Mouse (Mus musculus): ENCODE measurements around the gene Srrt. TPM values are rescaled to one million over a fixed set of nuclear protein-coding genes. Genes with fewer than 3 reads are reported as not detected.

Srrt gene
- polyA plus RNA-seq, 1 experiment from 2014 or later: 106 TPM

Small RNA genes lying within 50 kb of the gene (microRNA-seq; reads per million reads assigned to microRNA genes)
- gene Mir7036 (not detected), gene Mir8116 (not detected)

Other genes starting within 250 kb of the Srrt start
- gene Serpine1, start 235.4 kb downstream of the Srrt start, polyA plus RNA-seq (2016; fragmentation: Nextera tagmentation; extraction: Ambion mirVana): 0.69 and 0.70 TPM in 2 replicates
- gene Trim56, start 191.5 kb downstream of the Srrt start, polyA plus RNA-seq (2016; fragmentation: Nextera tagmentation; extraction: Ambion mirVana): 7.0 and 7.8 TPM in 2 replicates
- gene Muc3, start 158.4 kb downstream of the Srrt start, polyA plus RNA-seq (2016; fragmentation: Nextera tagmentation; extraction: Ambion mirVana): 0.21 TPM in 1 of 2 replicates, not detected in the other
- 0.09 TPM in 1 of 2 replicates, not detected in the other for gene Muc3a, start 95.3 kb downstream of the Srrt start, polyA plus RNA-seq (2016; fragmentation: Nextera tagmentation; extraction: Ambion mirVana)
- 23.5 and 28.3 TPM in 2 replicates for gene Ache, start 20.2 kb downstream of the Srrt start, polyA plus RNA-seq (2016; fragmentation: Nextera tagmentation; extraction: Ambion mirVana)
- 10.1 and 10.6 TPM in 2 replicates for gene Ufsp1, start 13.0 kb downstream of the Srrt start, polyA plus RNA-seq (2016; fragmentation: Nextera tagmentation; extraction: Ambion mirVana)
- gene Trip6, start 6.7 kb upstream of the Srrt start, polyA plus RNA-seq (2016; fragmentation: Nextera tagmentation; extraction: Ambion mirVana): 46.3 and 47.0 TPM in 2 replicates
- 9.4 and 10.2 TPM in 2 replicates for gene Slc12a9, start 25.9 kb upstream of the Srrt start, polyA plus RNA-seq (2016; fragmentation: Nextera tagmentation; extraction: Ambion mirVana)
- 53.1 and 55.6 TPM in 2 replicates for gene Ephb4, start 42.4 kb upstream of the Srrt start, polyA plus RNA-seq (2016; fragmentation: Nextera tagmentation; extraction: Ambion mirVana)
- 0.04 TPM in 2 replicates for gene Zan, start 169.4 kb upstream of the Srrt start, polyA plus RNA-seq (2016; fragmentation: Nextera tagmentation; extraction: Ambion mirVana)
- 44.0 and 44.1 TPM in 2 replicates for gene Pop7, start 194.8 kb upstream of the Srrt start, polyA plus RNA-seq (2016; fragmentation: Nextera tagmentation; extraction: Ambion mirVana)
- gene Gigyf1, start 210.9 kb upstream of the Srrt start, polyA plus RNA-seq (2016; fragmentation: Nextera tagmentation; extraction: Ambion mirVana): 9.9 and 10.1 TPM in 2 replicates
- gene Epo, start 225.6 kb upstream of the Srrt start, polyA plus RNA-seq (2016; fragmentation: Nextera tagmentation; extraction: Ambion mirVana): not detected in 2 replicates
- gene Gnb2, start 225.8 kb upstream of the Srrt start, polyA plus RNA-seq (2016; fragmentation: Nextera tagmentation; extraction: Ambion mirVana): 277 and 287 TPM in 2 replicates
- gene Actl6b, start 245.8 kb upstream of the Srrt start, polyA plus RNA-seq (2016; fragmentation: Nextera tagmentation; extraction: Ambion mirVana): 0.40 TPM in 1 of 2 replicates, not detected in the other